Mouse (Mus musculus) midbrain, embryonic 16.5 days (tissue): ENCODE results near the gene Utf1. TPM values are rescaled to one million over a fixed set of nuclear protein-coding genes. Genes with fewer than 3 reads are reported as not detected.
A peak's percentile ranks its signal among the peaks of the same experiment; 100 is the strongest.

Source experiments
- ATAC-seq: fragments of 200-750 bp; cut with Nextera tagmentation; 2 replicates; pipeline ENCODE4 v1.8.0; 2017; ENCODE audit warnings: moderate TSS enrichment
- H3K27ac ChIP-seq: fragments of 300-500 bp; sonication (generic); 2 replicates; pipeline ENCODE4 v1.5.1; 2014; ENCODE audit warnings: mild to moderate bottlenecking, low read length, mixed read lengths
- H3K27me3 ChIP-seq: fragments of 300-500 bp; sonication (generic); 2 replicates; pipeline ENCODE4 v1.6.1; 2014; ENCODE audit warnings: low read depth, low read length, mixed read lengths; ENCODE audit not compliant: control insufficient read depth, insufficient read depth
- H3K36me3 ChIP-seq: fragments of 300-500 bp; sonication (generic); 2 replicates; pipeline ENCODE4 v1.6.1; 2014; ENCODE audit warnings: mild to moderate bottlenecking, low read length, moderate library complexity, mixed read lengths; ENCODE audit not compliant: control insufficient read depth, insufficient read depth
- H3K4me1 ChIP-seq: fragments of 300-500 bp; sonication (generic); 2 replicates; pipeline ENCODE4 v1.6.1; 2014; ENCODE audit warnings: mild to moderate bottlenecking, low read length, mixed read lengths; ENCODE audit not compliant: control insufficient read depth, insufficient read depth
- H3K4me2 ChIP-seq: fragments of 300-500 bp; sonication (generic); 2 replicates; pipeline ENCODE4 v1.6.1; 2014; ENCODE audit warnings: mild to moderate bottlenecking, low read length, mixed read lengths
- H3K4me3 ChIP-seq: fragments of 300-500 bp; sonication (generic); 2 replicates; pipeline ENCODE4 v1.5.1; 2014; ENCODE audit warnings: low read depth, mild to moderate bottlenecking, low read length, moderate library complexity, mixed read lengths
- H3K9ac ChIP-seq: fragments of 300-500 bp; sonication (generic); 2 replicates; pipeline ENCODE4 v1.6.1; 2014; ENCODE audit warnings: low read depth, low read length, mixed read lengths
- H3K9me3 ChIP-seq: fragments of 300-500 bp; sonication (generic); replicated peaks from 2 replicates; pipeline ENCODE4 v1.6.1; 2014; ENCODE audit warnings: mild to moderate bottlenecking, low read length, mixed read lengths; ENCODE audit not compliant: control insufficient read depth, poor library complexity, severe bottlenecking
- WGBS: fragments of 180-500 bp; shearing (Covaris S2); extraction: QIAGEN DNeasy Blood & Tissue Kit; methylation state at CpG from one replicate; pipeline ENCODE4 v1.1.7; 2014; 5-methylcytosine and 5-hydroxymethylcytosine counted together
- polyA plus RNA-seq: library from polyadenylated mRNA; unstranded; fragments of >200 nt; fragmentation: Nextera tagmentation; extraction: Ambion mirVana; gene quantifications from 2 replicates; pipeline ENCODE4 v1.2.1, GENCODE M21; 2015

Gene Utf1
- polyA plus RNA-seq, 1 experiment from 2014 or later = not detected

GRCm38 (mm10) chr7:139945516-139945915, 1.9 kb downstream of the Utf1 start:
- Histone ChIP-seq H3K27ac (no peak overlapping the region), H3K9me3 (no peaks in the 10 kb centered on the region), H3K4me1 (peaks cover 15% of the 10 kb centered on the region), H3K9ac (no peak overlapping the region), H3K4me3 (no peak overlapping the region), H3K4me2 (no peak overlapping the region), H3K27me3 (peaks cover 80% of the 10 kb centered on the region), H3K36me3 (no peaks in the 10 kb centered on the region)
- WGBS = 17% methylated on average over 5 of the region's 5 CpGs
- no peak for ATAC-seq

GRCm38 (mm10) chr7:139946032-139946431, 2.4 kb downstream of the Utf1 start:
- H3K4me1 ChIP-seq = peaks cover 19% of the 10 kb centered on the region
- WGBS = 27% methylated on average over 5 of the region's 5 CpGs
- H3K36me3 ChIP-seq = no peaks in the 10 kb centered on the region
- no peaks in the 10 kb centered on the region for H3K9me3 ChIP-seq
- H3K9ac ChIP-seq = no peak overlapping the region
- H3K4me3 ChIP-seq = no peak overlapping the region
- H3K27ac ChIP-seq = no peak overlapping the region
- ATAC-seq = no peak
- no peak overlapping the region for H3K4me2 ChIP-seq
- H3K27me3 ChIP-seq = peaks cover 83% of the 10 kb centered on the region

GRCm38 (mm10) chr7:139949893-139950282, 6.3 kb downstream of the Utf1 start:
- Histone ChIP-seq H3K36me3 (no peaks in the 10 kb centered on the region), H3K4me1 (peaks cover 12% of the 10 kb centered on the region), H3K4me2 (peak overlapping the region; percentile 78), H3K4me3 (peak overlapping the region; percentile 29), H3K27me3 (peaks cover 59% of the 10 kb centered on the region), H3K9ac (peak overlapping the region; percentile 48; the same call in 1 of the 2 replicates), H3K27ac (no peak overlapping the region), H3K9me3 (no peaks in the 10 kb centered on the region)
- 1% methylated on average over 15 of the region's 15 CpGs for WGBS
- ATAC-seq = peak; percentile 62; the same call in 1 of the 2 replicates

GRCm38 (mm10) chr7:139950283-139950971, 6.8 kb downstream of the Utf1 start:
- peak overlapping the region; percentile 29 for H3K4me3 ChIP-seq
- no peaks in the 10 kb centered on the region for H3K36me3 ChIP-seq
- peaks cover 55% of the 10 kb centered on the region for H3K27me3 ChIP-seq
- peaks cover 12% of the 10 kb centered on the region for H3K4me1 ChIP-seq
- peak overlapping the region; percentile 78 for H3K4me2 ChIP-seq
- peak; percentile 21; the same call in 1 of the 2 replicates for ATAC-seq
- no peaks in the 10 kb centered on the region for H3K9me3 ChIP-seq
- peak overlapping the region; percentile 48; the same call in 1 of the 2 replicates for H3K9ac ChIP-seq
- WGBS = under 1% methylated on average over 33 of the region's 33 CpGs
- H3K27ac ChIP-seq = no peak overlapping the region

GRCm38 (mm10) chr7:139951079-139951478, 7.5 kb downstream of the Utf1 start:
- Histone ChIP-seq H3K4me2 (peak overlapping the region; percentile 78), H3K9ac (no peak overlapping the region), H3K4me3 (peak overlapping the region; percentile 29), H3K9me3 (no peaks in the 10 kb centered on the region), H3K27me3 (peaks cover 50% of the 10 kb centered on the region), H3K36me3 (no peaks in the 10 kb centered on the region), H3K4me1 (peaks cover 12% of the 10 kb centered on the region), H3K27ac (no peak overlapping the region)
- no peak for ATAC-seq
- WGBS = 9% methylated on average over 13 of the region's 16 CpGs

- Histone ChIP-seq H3K4me3 (no peak overlapping the region), H3K36me3 (no peaks in the 10 kb centered on the region), H3K9ac (no peak overlapping the region), H3K27ac (no peak overlapping the region), H3K9me3 (no peaks in the 10 kb centered on the region), H3K27me3 (peaks cover 44% of the 10 kb centered on the region), H3K4me2 (no peak overlapping the region), H3K4me1 (peaks cover 12% of the 10 kb centered on the region)
- 42% methylated on average over 6 of the region's 6 CpGs for WGBS
- ATAC-seq = no peak
These were observed 8.5 kb downstream of the Utf1 start for GRCm38 (mm10) chr7:139951991-139952633.

- no peak overlapping the region for H3K4me3 ChIP-seq
- no peak for ATAC-seq
- H3K9ac ChIP-seq = no peak overlapping the region
- peaks cover 6% of the 10 kb centered on the region for H3K4me1 ChIP-seq
- H3K9me3 ChIP-seq = no peaks in the 10 kb centered on the region
- 77% methylated on average over 4 of the region's 4 CpGs for WGBS
- no peak overlapping the region for H3K4me2 ChIP-seq
- H3K36me3 ChIP-seq = no peaks in the 10 kb centered on the region
- H3K27ac ChIP-seq = no peak overlapping the region
- H3K27me3 ChIP-seq = peaks cover 15% of the 10 kb centered on the region
These were observed 11.9 kb downstream of the Utf1 start for GRCm38 (mm10) chr7:139955505-139955904.

GRCm38 (mm10) chr7:139956658-139957057, 13.1 kb downstream of the Utf1 start:
- H3K9ac ChIP-seq = no peak overlapping the region
- H3K4me2 ChIP-seq = no peak overlapping the region
- H3K36me3 ChIP-seq = no peaks in the 10 kb centered on the region
- ATAC-seq = no peak
- no peaks in the 10 kb centered on the region for H3K4me1 ChIP-seq
- WGBS = 78% methylated on average over 3 of the region's 3 CpGs
- H3K9me3 ChIP-seq = no peaks in the 10 kb centered on the region
- H3K27me3 ChIP-seq = peaks cover 10% of the 10 kb centered on the region
- no peak overlapping the region for H3K27ac ChIP-seq
- H3K4me3 ChIP-seq = no peak overlapping the region

- Histone ChIP-seq H3K36me3 (no peaks in the 10 kb centered on the region), H3K4me2 (no peak overlapping the region), H3K27ac (no peak overlapping the region), H3K4me3 (no peak overlapping the region), H3K9ac (no peak overlapping the region), H3K9me3 (no peaks in the 10 kb centered on the region), H3K27me3 (peaks cover 3% of the 10 kb centered on the region; the same call in 1 of the 2 replicates), H3K4me1 (no peaks in the 10 kb centered on the region)
- no peak for ATAC-seq
- WGBS = 67% methylated on average over 11 of the region's 11 CpGs
These were observed 13.8 kb downstream of the Utf1 start for GRCm38 (mm10) chr7:139957437-139957836.
